Mouse (Mus musculus): ENCODE results near the gene Kcnk13. TPM values are rescaled to one million over a fixed set of nuclear protein-coding genes. Genes with fewer than 3 reads are reported as not detected.

Gene Kcnk13
- polyA plus RNA-seq, 1 experiment from 2014 or later = 0.41 TPM

DNA sequence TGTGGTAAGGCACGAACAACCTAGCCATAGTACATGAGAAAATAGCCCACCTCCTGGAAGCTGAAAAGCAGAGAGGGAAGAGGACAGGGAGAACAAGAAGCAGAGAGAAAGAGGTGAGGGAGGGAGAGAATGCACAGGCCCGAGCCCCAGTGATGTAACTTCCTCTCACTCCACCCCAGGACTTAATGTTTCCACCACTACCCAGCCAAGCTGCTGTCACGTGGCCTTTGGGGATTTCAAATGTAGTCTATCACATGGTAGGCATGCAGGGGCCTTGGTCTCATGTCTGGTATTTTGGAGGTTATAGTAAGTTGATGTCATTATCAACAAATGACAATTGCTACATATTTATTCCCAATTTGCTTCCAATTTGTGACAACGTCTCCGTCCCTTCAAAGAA is 89.3 kb downstream of the Kcnk13 start:
- Histone ChIP-seq H3K4me1 (ENCODE audit: control insufficient read depth, insufficient read depth, low read length) (no peaks in the 10 kb centered on the region), H3K4me3 (ENCODE audit: low read depth, low read length) (no peak overlapping the region), H3K4me2 (ENCODE audit: low read depth, low read length) (no peak overlapping the region), H3K9me3 (replicated peaks; ENCODE audit: control insufficient read depth, low read length) (no peaks in the 10 kb centered on the region), H3K36me3 (replicated peaks; ENCODE audit: control insufficient read depth, insufficient read depth, low read depth, low read length) (no peaks in the 10 kb centered on the region), H3K27ac (replicated peaks; ENCODE audit: low read depth, low read length) (no peak overlapping the region), H3K27me3 (ENCODE audit: control insufficient read depth, insufficient read depth, low read length) (no peaks in the 10 kb centered on the region), H3K9ac (replicated peaks; ENCODE audit: low read length) (no peak overlapping the region)
- DNase-seq (ENCODE audit: low spot score) = no peak
- no peak for ATAC-seq (replicated peaks; ENCODE audit: insufficient number of reproducible peaks, low FRiP score, low TSS enrichment, low read depth)
- WGBS = 81% methylated on average over 5 of the region's 5 CpGs

DNA sequence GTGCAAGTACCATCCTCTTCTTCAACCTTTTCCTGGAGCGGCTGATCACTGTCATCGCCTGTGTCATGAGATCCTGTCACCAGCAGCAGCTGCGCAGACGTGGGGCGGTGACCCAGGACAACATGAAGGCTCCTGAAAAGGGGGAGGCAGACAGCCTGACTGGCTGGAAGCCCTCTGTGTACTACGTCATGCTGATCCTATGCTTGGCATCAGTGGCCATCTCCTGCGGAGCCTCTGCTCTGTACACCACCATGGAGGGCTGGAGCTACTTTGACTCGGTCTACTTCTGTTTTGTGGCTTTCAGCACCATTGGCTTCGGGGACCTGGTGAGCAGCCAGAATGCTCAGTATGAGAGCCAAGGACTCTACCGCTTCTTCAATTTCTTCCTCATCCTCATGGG is 96.8 kb downstream of the Kcnk13 start:
- Histone ChIP-seq H3K4me1 (ENCODE audit: control insufficient read depth, insufficient read depth, low read length) (no peaks in the 10 kb centered on the region), H3K27ac (replicated peaks; ENCODE audit: low read depth, low read length) (no peak overlapping the region), H3K9me3 (replicated peaks; ENCODE audit: control insufficient read depth, low read length) (no peaks in the 10 kb centered on the region), H3K27me3 (ENCODE audit: control insufficient read depth, insufficient read depth, low read length) (no peaks in the 10 kb centered on the region), H3K36me3 (replicated peaks; ENCODE audit: control insufficient read depth, insufficient read depth, low read depth, low read length) (no peaks in the 10 kb centered on the region), H3K9ac (replicated peaks; ENCODE audit: low read length) (no peak overlapping the region), H3K4me2 (ENCODE audit: low read depth, low read length) (no peak overlapping the region), H3K4me3 (ENCODE audit: low read depth, low read length) (no peak overlapping the region)
- 91% methylated on average over 10 of the region's 10 CpGs for WGBS
- no peak for ATAC-seq (replicated peaks; ENCODE audit: insufficient number of reproducible peaks, low FRiP score, low TSS enrichment, low read depth)
- no peak for DNase-seq (ENCODE audit: low spot score)

DNA sequence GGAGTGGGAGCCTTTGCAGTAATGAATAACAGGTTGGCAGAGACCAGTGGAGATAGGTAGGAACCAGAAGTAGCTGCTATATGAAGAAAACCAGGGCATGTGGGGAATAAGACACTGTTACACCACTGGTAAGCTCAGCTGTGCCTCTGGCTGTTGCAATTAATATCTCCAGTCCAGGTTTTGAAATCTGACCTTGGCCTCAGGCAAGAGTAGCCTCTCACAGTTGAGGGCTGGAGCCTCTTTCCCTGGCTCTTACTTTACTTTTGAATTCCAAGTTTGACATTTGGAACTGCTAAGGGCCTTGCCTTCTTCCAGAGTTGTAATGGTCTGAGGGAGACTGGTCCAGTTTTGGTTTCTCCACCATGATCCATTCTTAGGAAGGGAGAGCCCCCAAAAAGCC is 97.5 kb downstream of the Kcnk13 start:
- Histone ChIP-seq H3K9me3 (replicated peaks; ENCODE audit: control insufficient read depth, low read length) (no peaks in the 10 kb centered on the region), H3K27ac (replicated peaks; ENCODE audit: low read depth, low read length) (no peak overlapping the region), H3K27me3 (ENCODE audit: control insufficient read depth, insufficient read depth, low read length) (no peaks in the 10 kb centered on the region), H3K4me2 (ENCODE audit: low read depth, low read length) (no peak overlapping the region), H3K36me3 (replicated peaks; ENCODE audit: control insufficient read depth, insufficient read depth, low read depth, low read length) (no peaks in the 10 kb centered on the region), H3K4me1 (ENCODE audit: control insufficient read depth, insufficient read depth, low read length) (no peaks in the 10 kb centered on the region), H3K9ac (replicated peaks; ENCODE audit: low read length) (no peak overlapping the region), H3K4me3 (ENCODE audit: low read depth, low read length) (no peak overlapping the region)
- ATAC-seq (replicated peaks; ENCODE audit: insufficient number of reproducible peaks, low FRiP score, low TSS enrichment, low read depth) (no peak), DNase-seq (ENCODE audit: low spot score) (no peak)

DNA sequence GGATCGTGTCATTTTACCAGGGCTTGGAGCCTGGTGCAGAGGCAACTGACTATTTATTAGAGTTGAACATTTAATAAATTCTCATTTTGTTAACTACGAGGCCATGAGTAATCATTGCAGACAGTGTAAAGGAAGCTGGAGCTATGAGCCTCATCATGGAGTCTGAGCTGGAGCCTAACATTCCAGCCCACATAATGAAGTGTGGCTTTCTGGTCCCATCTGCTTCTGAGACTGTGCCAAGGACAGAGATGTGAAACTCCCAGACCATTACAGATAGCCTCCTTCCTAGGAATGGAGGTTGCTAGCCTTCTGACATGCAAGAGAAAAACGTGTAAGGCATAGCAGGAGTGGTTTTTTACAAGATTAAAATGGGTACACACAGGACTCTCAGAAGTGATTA is 98.3 kb downstream of the Kcnk13 start:
- H3K4me2 ChIP-seq (ENCODE audit: low read depth, low read length) = no peak overlapping the region
- H3K9me3 ChIP-seq (replicated peaks; ENCODE audit: control insufficient read depth, low read length) = no peaks in the 10 kb centered on the region
- H3K4me3 ChIP-seq (ENCODE audit: low read depth, low read length) = no peak overlapping the region
- no peaks in the 10 kb centered on the region for H3K36me3 ChIP-seq (replicated peaks; ENCODE audit: control insufficient read depth, insufficient read depth, low read depth, low read length)
- no peaks in the 10 kb centered on the region for H3K27me3 ChIP-seq (ENCODE audit: control insufficient read depth, insufficient read depth, low read length)
- ATAC-seq (replicated peaks; ENCODE audit: insufficient number of reproducible peaks, low FRiP score, low TSS enrichment, low read depth) (no peak), DNase-seq (ENCODE audit: low spot score) (no peak)
- no peak overlapping the region for H3K9ac ChIP-seq (replicated peaks; ENCODE audit: low read length)
- no peaks in the 10 kb centered on the region for H3K4me1 ChIP-seq (ENCODE audit: control insufficient read depth, insufficient read depth, low read length)
- no peak overlapping the region for H3K27ac ChIP-seq (replicated peaks; ENCODE audit: low read depth, low read length)
- WGBS = 84% methylated on average over 3 of the region's 3 CpGs

DNA sequence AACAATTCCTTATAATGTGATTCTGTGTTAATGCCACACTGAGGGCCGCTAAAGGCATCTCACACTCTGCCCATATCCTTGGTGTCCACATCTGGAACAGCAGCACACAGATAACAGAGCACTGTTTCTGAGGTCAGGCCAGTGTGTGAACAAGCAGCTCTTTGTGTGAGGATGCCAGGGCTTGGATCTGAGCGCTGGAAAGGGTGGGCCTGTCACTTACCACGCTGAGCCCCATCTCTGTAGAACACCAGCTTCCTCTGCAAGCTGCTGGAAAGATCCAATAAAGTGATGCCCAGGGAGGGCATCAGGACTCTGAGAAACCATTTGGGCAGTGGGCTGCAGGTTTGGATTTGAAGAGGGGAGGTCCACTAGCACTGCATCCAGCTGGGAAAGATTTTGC is 100.8 kb downstream of the Kcnk13 start:
- no peak for ATAC-seq (replicated peaks; ENCODE audit: insufficient number of reproducible peaks, low FRiP score, low TSS enrichment, low read depth)
- WGBS = 40% methylated on average over 3 of the region's 3 CpGs
- Histone ChIP-seq H3K27ac (replicated peaks; ENCODE audit: low read depth, low read length) (no peak overlapping the region), H3K27me3 (ENCODE audit: control insufficient read depth, insufficient read depth, low read length) (no peaks in the 10 kb centered on the region), H3K4me3 (ENCODE audit: low read depth, low read length) (no peak overlapping the region), H3K9me3 (replicated peaks; ENCODE audit: control insufficient read depth, low read length) (no peaks in the 10 kb centered on the region), H3K9ac (replicated peaks; ENCODE audit: low read length) (no peak overlapping the region), H3K36me3 (replicated peaks; ENCODE audit: control insufficient read depth, insufficient read depth, low read depth, low read length) (no peaks in the 10 kb centered on the region), H3K4me1 (ENCODE audit: control insufficient read depth, insufficient read depth, low read length) (no peaks in the 10 kb centered on the region), H3K4me2 (ENCODE audit: low read depth, low read length) (no peak overlapping the region)
- no peak for DNase-seq (ENCODE audit: low spot score)

DNA sequence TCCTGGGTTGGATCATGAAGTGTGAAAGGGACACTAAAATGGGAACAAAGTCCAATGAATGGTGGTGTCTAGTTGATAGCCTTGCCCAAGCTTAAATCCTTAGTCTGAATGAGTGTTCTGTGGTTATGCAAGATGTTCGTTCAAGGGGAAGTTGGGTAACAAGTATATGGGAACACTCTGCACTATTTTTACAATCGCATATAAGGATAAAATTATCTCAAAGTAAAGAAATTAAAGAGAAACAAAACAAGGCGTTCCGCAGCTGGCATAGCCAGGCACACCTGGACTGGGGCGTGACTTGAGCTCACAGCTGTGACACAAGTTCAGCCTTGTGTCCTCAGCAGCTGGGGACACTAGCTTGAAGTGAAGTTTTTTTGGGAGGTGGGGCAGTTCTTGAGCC is 103.2 kb downstream of the Kcnk13 start:
- WGBS = 90% methylated on average over 5 of the region's 5 CpGs
- Histone ChIP-seq H3K27me3 (ENCODE audit: control insufficient read depth, insufficient read depth, low read length) (no peaks in the 10 kb centered on the region), H3K27ac (replicated peaks; ENCODE audit: low read depth, low read length) (no peak overlapping the region), H3K9ac (replicated peaks; ENCODE audit: low read length) (no peak overlapping the region), H3K4me2 (ENCODE audit: low read depth, low read length) (no peak overlapping the region), H3K9me3 (replicated peaks; ENCODE audit: control insufficient read depth, low read length) (no peaks in the 10 kb centered on the region), H3K36me3 (replicated peaks; ENCODE audit: control insufficient read depth, insufficient read depth, low read depth, low read length) (no peaks in the 10 kb centered on the region), H3K4me1 (ENCODE audit: control insufficient read depth, insufficient read depth, low read length) (no peaks in the 10 kb centered on the region), H3K4me3 (ENCODE audit: low read depth, low read length) (no peak overlapping the region)
- DNase-seq (ENCODE audit: low spot score) (no peak), ATAC-seq (replicated peaks; ENCODE audit: insufficient number of reproducible peaks, low FRiP score, low TSS enrichment, low read depth) (no peak)

DNA sequence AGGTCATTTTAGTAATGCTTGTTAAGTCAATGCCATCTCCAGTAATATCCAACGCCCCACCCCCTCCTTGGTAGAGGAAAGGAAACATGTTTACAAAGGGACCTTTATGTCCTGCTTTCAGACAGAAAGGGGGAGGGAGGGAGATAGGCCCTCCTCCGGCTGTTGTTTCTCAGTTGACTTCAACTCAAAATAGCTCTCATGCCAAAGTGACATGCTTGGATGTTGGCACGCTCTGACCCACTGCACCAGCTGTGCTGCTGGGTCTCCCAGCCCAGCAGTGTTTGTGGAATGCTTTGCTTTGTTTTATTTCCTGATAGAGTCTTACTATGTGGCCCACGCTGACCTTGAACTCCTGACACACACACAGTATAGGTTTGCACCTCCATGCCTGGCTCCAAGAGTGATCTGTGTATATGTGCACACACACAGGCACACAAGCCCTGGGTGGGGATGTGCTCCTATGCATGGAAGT is 108.9 kb downstream of the Kcnk13 start:
- Histone ChIP-seq H3K4me2 (ENCODE audit: low read depth, low read length) (no peak overlapping the region), H3K4me1 (ENCODE audit: control insufficient read depth, insufficient read depth, low read length) (no peaks in the 10 kb centered on the region), H3K36me3 (replicated peaks; ENCODE audit: control insufficient read depth, insufficient read depth, low read depth, low read length) (no peaks in the 10 kb centered on the region), H3K9me3 (replicated peaks; ENCODE audit: control insufficient read depth, low read length) (no peaks in the 10 kb centered on the region), H3K9ac (replicated peaks; ENCODE audit: low read length) (no peak overlapping the region), H3K27ac (replicated peaks; ENCODE audit: low read depth, low read length) (no peak overlapping the region), H3K4me3 (ENCODE audit: low read depth, low read length) (no peak overlapping the region), H3K27me3 (ENCODE audit: control insufficient read depth, insufficient read depth, low read length) (no peaks in the 10 kb centered on the region)
- ATAC-seq (replicated peaks; ENCODE audit: insufficient number of reproducible peaks, low FRiP score, low TSS enrichment, low read depth) (no peak), DNase-seq (ENCODE audit: low spot score) (no peak)
- WGBS = 50% methylated on average over 4 of the region's 4 CpGs

DNA sequence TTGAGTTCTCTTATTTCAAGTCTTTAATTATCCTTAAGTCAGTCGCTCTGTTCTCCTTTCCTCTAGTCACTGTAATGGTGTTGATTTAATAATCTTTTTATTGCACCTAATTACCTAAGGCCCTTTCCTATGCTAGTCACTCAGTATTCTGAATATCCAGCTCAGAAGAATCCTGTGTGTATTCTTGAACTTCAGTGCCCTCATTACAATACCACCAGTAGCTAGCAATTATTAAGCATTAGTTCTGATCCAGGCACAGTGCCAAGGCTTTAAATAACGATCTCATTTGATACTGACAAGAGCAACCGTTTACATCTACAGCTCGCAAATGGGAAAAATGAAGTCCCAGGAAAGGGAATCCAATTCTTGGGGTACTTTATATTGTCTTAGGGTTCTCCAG is 111.4 kb downstream of the Kcnk13 start:
- H3K36me3 ChIP-seq (replicated peaks; ENCODE audit: control insufficient read depth, insufficient read depth, low read depth, low read length) = no peaks in the 10 kb centered on the region
- DNase-seq (ENCODE audit: low spot score) (no peak), ATAC-seq (replicated peaks; ENCODE audit: insufficient number of reproducible peaks, low FRiP score, low TSS enrichment, low read depth) (no peak)
- H3K27me3 ChIP-seq (ENCODE audit: control insufficient read depth, insufficient read depth, low read length) = no peaks in the 10 kb centered on the region
- H3K9me3 ChIP-seq (replicated peaks; ENCODE audit: control insufficient read depth, low read length) = no peaks in the 10 kb centered on the region
- 82% methylated on average over 4 of the region's 4 CpGs for whole genome bisulfite sequencing
- H3K4me1 ChIP-seq (ENCODE audit: control insufficient read depth, insufficient read depth, low read length) = no peaks in the 10 kb centered on the region
- no peak overlapping the region for H3K9ac ChIP-seq (replicated peaks; ENCODE audit: low read length)
- H3K4me3 ChIP-seq (ENCODE audit: low read depth, low read length) = no peak overlapping the region
- no peak overlapping the region for H3K4me2 ChIP-seq (ENCODE audit: low read depth, low read length)
- no peak overlapping the region for H3K27ac ChIP-seq (replicated peaks; ENCODE audit: low read depth, low read length)

All from embryonic facial prominence, embryonic 11.5 days (tissue).